Mouse (Mus musculus): ENCODE results near the gene F12.

F12 gene

DNA sequence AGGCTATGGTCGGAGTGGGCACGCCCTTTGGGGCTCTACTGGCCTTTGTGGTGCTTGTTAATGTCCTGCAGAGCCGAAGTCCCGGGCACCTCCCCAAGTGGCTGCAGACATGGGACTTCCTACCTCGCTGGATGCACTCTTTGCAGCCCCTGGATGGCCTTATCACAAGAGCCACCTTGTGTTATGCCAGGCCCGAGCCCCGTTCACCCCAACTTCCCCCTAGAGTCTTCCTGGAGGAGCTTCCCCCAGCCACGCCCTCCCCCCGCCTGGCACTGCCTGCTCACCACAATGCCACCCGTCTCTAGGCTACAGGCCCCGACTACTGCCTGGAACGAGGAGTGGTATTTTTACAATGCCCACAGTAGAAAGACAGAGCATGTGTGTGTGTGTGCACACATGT lies 13.3 kb downstream of the F12 start:
- DNase-seq (ENCODE audit: low read depth, low spot score), result no peak

DNA sequence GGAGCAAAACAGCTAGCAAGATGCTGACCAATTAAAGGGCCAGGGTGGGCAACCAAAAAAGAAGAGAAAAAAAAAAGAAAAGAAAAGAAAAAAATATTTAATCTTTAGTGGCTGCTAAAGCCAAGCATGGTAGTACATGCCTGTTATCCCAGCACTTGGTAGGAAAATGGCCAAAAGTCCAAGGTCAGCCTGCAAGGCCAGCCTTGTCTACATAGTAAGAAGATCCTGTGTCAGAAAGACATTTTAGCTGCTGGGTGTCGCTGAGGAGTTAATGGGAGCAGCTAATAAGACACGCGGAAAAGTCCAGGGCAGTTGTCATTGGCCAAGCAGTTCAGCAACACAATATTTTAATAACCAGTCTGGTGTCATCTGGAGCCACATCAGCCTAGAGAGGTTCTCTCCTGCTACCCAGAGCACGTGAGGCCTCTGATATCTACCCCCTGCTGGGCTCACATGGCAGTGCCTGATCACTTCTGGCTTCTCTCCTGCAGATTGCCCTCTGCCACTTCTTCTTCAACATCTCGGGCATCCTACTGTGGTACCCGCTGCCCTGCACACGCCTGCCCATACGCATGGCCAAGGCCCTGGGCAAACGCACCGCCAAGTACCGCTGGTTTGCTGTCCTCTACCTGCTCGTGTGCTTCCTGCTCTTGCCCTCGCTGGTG lies 13.8 kb downstream of the F12 start:
- no peak for DNase-seq (ENCODE audit: low read depth, low spot score)

DNA sequence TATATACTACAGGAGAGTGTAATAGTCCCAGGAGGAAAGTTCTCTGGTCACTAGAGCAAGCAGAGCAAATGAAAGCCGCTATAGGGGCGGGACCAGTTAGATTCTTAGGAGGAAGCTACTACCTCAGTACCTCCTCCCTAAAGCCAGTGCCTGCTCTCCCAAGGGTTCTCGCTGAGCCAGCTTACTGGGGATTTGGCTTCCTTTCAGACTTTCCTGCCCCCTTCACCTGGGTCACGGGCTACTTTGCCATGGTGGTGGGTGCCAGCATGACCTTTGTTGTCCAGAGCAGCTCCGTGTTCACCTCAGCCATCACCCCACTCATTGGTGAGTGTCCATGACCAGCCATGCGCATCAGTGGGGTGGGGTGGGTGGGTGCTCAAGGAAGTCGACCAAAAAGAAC lies 14.8 kb downstream of the F12 start:
- DNase-seq (ENCODE audit: low read depth, low spot score), result no peak

DNA sequence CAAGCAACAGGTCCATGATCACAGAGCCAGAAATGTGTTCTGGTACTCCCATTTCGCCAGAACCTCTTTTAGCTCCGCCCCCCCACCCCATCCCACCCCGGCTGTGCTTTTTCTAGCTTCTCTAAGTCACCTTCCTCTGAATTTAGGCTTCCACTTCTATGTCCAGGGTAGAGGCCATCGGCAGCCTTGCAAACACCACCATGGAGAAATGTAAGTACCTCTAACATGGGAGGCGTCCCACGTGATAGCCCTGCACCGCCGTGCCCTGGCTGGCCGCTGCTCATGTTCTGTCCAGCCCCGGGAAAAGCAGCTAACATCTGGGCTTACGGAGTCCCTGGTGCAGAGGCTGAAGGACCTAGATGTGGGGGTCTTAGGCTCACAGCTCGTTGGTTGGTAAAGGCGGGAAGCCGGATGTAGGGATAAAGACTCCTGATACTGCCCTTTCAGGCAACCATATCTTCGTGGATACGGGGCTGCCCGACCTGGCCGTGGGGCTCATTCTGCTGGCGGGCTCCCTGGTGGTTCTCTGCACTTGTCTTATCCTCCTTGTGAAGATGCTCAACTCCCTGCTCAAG lies 18.0 kb downstream of the F12 start:
- no peak for DNase-seq (ENCODE audit: low read depth, low spot score)

DNA sequence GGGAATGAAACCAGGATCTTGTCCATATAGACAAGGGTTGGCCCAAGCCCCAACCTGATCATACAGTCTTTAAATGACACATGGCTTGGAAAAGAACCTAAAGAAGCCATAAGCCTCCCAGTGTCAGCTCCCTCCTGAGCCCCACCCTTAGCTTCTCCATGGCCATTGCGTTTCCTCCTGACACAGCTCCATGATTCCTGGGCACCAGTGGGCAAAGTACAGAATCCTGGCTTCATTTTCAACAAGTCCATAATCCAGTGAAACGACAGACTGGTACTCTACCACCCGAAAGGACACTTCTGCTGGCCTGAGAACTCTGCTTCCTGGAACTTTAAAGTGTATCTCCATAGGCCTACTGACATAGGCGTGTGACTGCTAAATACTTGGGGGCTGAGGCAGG lies 19.3 kb downstream of the F12 start:
- no peak for DNase-seq (ENCODE audit: low read depth, low spot score)

DNA sequence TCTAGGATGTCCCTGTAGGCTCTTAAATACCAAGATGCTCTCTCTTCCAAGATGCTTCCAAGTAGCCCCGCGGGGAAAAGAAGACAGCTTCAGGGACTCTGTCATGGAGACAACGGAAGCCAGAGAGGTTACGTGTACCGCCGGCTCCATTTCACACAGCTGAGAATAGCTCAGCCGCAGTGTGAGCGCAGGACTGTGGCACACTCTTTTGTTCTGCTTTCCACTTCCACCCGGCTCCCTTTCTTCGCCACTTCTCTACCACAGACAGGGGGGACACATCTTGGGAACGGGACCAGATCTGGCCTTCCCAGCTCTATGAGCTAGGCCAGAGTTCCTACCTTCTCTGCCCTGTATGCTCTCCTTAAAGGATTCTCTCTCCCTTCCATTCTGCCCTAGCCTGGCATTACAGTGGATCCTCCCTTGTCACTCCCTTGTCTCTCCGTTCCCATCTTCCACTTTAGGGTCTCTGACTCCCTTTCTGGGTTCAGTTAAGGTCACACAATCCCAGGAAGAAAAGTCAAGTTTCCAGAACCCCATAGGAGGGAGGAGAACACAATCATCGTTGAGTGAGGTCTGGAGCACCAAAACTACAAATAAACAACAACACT lies 20.7 kb downstream of the F12 start:
- no peak for DNase-seq (ENCODE audit: low read depth, low spot score)

DNA sequence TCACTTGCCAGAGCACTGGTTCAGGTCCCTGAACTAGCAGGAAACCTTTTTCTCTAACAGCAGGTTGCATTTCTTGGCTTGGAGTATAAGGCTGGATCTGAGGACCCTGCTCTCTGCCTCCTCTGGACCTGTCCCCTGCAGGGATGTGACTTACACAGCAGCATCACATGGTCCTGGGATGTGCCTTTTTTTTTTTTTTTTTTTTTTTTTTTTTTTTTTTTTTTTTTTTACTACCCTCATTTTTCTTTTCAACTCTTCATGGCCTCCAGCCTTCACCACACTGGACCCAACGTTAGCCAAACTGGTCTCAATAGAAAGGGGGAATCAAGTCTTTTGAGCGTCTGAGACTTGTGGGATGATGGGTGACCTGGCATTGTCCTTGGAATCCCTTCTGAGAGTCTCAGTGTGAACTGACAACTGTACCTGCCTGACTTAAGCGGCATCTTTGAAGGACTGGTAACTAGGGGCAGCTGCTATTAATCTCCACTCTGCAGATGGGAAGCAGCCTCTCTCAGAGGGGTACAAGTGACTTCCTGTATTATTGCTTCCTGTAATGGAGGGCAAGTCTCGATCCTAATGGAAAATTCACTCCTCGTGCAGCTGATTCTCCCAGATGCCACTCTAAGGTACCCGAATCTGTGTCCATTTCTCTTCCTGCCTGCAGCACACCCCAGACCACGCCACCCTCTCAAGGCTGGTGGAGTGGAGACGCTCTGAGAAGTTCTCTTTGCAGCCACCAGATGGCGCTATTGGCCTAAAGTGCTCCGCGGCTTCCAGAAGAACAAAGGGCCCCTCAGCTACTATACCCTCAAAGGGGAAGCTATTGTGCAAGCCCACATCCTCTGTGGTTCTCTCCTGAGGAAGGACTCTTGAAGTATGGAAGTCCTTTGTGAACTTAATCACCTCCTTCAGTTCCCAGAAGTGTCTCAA lies 21.5 kb downstream of the F12 start:
- DNase-seq (ENCODE audit: low read depth, low spot score), result peak; percentile 65

DNA sequence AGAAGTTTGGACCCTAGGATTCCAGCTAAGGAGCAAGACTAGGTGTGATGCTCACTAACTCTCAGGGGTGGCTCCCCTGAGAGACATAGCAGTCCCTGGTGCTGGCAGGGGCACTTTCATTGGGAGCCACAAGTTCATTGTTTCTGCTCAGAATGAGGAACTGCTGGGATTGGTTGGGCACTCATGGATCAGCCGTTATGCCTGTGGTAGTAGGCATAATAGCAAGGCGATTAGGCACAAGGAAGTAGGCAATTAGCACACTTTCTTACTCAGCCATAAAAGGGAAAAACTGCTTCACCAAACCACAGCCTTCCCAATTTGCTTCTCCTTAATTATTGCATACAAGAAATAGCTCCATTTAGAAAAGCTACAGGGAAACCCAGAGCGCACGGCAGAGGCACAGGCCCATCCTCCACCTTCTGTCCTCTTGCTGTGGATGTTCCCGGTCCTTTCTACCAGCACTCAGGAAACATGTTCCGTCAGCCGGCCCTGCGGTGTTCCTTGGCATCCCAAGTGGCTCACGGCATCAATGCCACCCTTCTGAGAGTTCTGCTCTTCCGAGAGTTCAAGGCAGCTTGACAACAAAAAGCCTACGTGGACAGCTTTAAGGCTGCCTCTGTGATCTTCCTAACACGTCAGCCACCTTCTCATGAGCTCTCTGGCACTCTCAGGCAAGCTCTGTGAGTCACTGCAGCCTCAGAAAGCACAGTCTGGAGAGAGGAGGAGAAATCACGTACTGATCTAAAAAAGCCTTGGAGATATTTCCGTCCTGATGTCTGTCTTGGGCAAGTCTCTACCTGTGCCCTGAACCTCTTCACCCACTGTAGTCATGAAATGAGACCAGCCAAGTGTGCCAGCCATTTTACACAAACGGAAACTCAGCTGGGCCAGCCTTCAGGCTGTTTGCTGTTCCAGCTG lies 22.4 kb downstream of the F12 start:
- no peak for DNase-seq (ENCODE audit: low read depth, low spot score)

DNA sequence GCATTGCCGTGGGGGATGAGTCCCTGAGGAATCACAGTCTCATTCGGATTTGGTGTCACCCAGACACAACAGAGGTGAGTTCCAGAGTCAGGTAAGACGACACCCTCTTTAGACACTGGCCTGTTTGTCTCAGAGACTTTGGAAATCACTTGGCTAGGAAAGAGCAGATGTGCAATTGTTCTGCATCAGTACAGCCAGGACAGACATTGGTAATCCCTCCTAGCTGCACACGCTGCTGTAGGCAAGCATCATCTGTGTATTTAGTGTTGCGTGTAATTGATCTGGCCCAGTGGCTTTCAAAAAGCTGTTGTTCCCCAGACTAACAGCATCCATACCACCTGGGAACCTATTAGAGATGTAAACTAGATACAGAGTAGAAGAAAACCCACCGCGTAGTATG lies 23.3 kb downstream of the F12 start:
- no peak for DNase-seq (ENCODE audit: low read depth, low spot score)

DNA sequence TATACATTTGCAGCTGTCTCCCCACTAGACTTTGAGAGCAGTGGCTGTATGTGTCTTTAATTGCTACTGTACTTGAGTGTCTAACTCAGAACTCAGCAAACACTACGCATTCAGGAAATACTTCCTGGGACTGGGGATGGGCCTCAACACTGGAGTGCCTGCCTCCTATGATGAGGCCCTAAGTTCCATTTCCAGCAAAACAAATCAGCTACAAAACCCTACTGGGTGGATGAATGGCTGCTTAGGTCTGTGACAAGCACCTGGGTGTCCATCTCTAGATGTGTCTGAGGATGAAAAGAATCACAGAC lies 26.6 kb downstream of the F12 start:
- no peak for DNase-seq (ENCODE audit: low read depth, low spot score)

DNA sequence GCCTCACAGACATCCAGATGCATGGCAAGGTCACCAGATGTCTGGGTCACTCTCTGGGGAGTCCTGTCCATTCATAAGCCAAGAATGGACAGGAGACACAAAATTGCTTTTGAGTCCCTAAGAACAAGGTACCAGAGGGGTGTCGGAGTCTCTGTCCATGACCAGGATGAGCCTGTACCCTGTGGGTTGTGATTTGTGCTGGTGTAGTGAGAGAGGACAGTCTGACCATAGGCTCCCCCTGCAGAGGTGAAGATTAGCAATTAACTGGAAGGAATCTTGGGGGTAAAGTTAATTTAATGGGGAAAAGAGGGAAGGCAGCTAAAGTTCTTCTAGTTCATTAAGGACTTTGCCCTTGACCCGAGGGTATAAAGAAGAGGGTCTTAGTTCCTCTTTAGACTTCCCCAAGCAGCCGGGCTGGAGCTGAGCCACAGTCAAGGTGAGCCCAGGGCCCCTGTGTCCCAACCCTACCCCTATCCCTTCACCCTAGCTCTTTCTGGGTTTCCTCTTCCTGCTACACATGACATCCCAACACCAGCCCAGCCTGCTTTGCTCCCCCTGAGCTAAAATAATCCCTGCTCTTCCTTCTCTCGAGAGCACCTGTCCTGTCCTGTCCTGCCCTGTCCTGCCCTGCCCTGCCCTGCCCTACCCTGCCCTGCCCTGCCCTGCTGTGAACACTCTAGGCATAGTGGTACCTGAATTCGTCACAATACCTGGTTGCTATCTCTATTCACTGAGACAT lies 27.1 kb downstream of the F12 start:
- no peak for DNase-seq (ENCODE audit: low read depth, low spot score)

DNA sequence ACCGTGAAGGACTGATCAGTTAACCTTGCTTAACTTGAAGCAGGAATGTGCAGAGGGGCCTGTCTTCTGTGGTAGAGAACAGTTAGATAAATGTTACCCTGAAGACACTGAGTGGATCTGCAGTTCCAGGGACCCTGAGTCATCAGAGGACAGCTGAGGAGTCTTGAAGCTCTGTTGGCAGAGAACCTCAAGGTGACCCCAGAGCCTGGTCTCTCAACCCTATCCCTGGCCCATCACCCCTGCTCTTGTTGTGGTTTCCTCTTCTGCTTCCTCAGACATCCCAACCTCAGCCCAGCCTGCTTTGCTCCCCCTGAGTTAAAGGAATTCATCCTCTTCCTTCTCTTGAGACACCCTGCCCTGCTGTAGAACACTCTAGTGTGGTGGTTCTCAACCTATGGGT lies 28.5 kb downstream of the F12 start, which contains the start of gene Slc34a1:
TSS of gene Slc34a1 (plus strand) at position 100 of the 400 bp plus-strand sequence.
- DNase-seq (ENCODE audit: low read depth, low spot score), result no peak

DNA sequence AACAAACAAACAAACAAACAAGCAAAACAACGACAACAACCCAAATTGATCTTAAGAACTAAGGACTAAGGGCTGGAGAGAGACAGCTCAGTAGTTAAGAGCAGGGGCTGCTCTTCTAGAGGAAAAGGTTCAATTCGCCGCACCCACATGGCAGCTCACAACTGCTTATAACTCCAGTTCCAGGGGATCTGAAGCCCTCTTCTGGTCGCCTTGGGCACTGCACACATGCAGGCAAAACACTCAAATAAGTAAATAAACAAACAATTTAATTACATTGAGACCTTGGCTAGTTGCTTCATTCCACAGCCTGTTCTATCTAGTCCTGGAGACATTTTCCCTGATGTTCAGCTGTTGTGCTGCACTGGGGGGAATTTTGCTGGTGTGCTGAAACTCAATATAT lies 33.7 kb downstream of the F12 start:
- DNase-seq (ENCODE audit: low read depth, low spot score), result no peak

DNA sequence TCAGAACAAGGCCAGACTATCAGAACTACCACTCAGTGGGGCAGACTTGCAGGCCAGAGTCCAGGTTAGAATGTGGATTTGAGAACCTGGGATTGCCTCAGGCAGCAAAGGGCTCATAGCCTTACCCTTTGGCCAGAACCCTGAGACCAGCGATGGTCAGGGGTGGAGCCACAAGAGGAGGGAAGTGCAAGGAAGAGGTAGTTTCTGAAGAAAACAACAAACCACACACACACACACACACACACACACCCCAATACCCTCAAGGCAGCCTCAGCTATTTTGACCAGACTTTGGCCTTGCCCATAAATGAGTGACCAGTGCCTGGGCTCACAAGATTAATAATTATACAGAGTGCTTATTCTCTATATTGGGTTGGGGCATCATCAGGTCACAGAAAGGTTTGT lies 35.0 kb downstream of the F12 start:
- DNase-seq (ENCODE audit: low read depth, low spot score), result no peak

DNA sequence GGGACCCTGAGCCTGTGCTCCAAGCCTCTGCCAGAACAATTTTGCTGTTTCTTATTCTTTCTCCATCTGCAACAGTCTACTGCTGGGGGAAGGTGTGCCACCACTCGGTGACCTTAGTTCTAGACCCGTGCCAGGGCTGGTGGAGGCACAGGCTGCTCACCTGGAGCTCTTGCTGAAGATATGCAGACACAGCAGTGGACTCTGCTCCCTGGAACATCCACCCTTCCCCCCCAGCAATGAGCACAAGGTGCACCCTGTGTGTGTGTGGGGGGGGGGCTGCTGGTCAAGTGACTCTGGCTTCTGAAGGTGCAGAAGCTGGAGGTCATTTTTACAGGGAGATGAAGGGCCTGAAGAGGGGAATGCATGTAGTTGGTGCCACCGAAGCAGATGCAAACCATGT lies 35.9 kb downstream of the F12 start:
- no peak for DNase-seq (ENCODE audit: low read depth, low spot score)

DNA sequence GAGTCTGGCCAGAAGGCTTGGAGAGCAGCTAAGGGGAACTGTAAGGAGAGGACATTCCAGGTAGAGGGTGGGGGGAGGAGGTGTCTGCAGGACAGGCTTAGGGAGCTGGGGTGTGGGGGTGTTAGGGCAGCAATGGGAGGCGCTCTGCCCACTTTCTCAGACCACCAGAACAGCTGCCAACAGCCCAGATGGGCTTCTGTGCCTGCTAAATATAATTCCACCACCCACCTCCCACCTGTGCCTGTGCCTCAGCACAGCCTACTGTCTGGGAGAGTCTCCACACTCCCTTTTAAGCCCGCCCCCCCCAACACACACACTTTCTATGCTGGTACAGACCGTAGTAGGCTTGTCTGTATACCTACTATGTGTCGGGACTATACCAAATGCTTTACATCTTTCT lies 44.8 kb downstream of the F12 start:
- DNase-seq (ENCODE audit: low read depth, low spot score), result no peak

DNA sequence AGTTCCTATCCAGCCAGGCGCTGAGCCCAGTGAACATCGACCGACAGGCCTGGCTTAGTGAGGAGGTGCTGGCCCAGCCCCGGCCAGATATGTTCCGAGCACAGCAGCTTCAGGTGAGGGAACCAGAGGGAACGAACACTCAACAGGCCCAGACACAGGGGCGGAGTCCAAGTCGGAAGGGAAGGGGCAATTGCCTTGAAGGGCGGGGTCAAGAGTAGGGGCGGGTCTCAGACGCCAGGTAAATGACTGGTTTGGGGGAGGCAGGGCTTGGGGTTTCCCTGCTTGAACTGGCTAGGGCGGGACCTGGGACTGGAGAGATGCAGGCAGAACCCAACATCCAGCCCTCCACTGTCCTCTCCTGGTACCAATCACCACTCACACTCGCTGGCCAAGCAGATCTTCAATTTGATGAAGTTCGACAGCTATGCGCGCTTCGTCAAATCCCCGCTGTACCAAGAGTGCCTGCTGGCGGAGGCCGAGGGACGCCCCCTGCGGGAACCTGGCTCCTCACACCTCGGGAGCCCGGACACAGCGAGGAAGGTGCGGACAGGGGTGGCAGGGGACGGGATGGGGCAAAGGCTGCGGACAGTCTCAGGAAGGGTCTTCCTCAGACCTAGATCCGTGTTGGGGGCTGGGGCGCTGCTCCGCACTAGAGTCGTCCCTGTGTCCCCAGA lies 47.5 kb downstream of the F12 start:
- DNase-seq (ENCODE audit: low read depth, low spot score), result no peak

DNA sequence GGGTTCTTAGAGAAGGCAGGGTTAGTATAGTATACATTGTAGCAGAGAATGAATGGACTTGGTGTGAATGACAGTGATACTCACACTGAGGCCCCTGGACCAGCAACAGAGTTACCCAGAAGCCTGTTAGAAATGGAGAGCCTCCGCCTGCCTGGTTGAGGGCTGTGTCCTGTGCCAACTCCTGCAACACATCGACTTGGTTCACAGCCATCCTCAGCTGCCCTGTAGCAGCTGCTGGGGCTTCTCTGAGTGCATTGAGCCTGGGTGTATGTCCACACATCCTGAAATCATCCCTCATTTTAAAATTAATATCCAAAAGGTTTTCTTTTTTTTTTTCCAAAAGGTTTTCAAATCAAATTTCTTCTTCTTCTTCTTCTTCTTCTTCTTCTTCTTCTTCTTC lies 50.7 kb downstream of the F12 start:
- no peak for DNase-seq (ENCODE audit: low read depth, low spot score)

DNA sequence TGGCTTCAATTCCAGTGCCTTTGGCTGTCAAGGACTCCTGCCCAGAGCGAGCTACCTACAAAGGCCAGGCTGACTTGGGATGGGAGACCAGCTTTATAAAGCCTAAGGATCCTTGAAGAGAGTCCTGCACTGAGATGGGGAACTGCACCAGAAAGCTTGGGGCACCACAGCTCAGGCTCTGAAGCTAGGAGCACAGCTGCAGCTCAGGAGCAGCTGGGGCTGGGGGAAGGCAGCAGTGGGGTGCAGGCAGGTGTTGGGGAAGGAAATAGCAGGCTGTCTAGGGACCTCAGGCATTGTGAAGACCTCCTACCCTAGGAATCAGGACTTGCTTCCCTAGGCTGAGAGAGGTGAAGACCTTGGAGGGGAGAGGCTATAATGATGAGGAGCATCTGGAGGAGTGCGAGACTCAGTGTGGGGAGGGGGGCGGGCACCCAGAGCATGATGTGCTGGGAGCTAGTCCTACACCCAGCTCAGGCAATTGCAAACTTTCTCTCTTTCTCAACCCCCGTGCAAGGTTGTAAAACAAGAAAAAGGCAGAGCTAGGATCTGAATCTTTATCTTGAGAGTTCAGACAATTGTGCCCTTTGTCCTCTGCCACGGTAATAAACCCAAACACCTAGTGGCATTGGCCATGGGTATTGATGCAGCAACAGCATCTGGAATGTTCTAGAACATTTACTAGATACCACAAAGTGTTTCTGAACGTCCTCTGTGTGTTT lies 52.2 kb downstream of the F12 start:
- no peak for DNase-seq (ENCODE audit: low read depth, low spot score)

DNA sequence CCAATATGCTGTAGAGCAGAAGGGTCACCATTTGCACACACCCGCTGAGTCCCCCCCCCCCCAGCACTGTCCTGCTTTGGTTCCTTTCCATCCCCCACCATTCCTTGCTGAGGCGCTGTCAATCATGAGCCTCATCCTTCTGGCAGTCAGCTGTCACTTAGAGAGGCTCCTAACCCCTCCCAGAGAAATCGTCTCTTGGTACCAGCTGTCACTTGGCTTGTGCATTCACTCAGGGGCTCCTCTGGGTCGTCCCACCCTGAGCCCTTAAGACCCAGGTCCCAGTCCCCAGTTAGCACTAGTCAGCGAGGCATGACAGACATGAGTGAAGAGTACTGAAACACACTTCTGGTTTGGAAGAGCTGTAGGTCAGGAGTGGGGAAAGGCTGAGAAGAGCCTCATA lies 54.9 kb downstream of the F12 start:
- no peak for DNase-seq (ENCODE audit: low read depth, low spot score)

Data from skeletal muscle tissue, adult 2 months (tissue).